Comparison of ENCODE assay signal across 10 mouse cellular contexts in genomic region chr1:168265594-168266390, GRCm38 (mm10).
DNase-seq lines count a peak whose midpoint lies in the region; ATAC-seq lines count a peak whose summit lies in the region.
"Had no signal": no experiment of that assay in that cellular context is flagged by ENCODE, and none has a peak within 500 bp of the region (broad histone marks: within the 10 kb centered on the region; RNA-seq: fewer than 3 reads in every experiment).

No protein-coding gene starts in this region.

- ATAC-seq in kidney, embryonic 16.5 days (ENCODE audit: low FRiP score, low TSS enrichment), result peak; percentile 36; the same call in 1 of the 2 replicates
- ATAC-seq in intestine, embryonic 16.5 days, result 0 out of 2 replicates have a peak, but pooled peaks have one; percentile 44

- DNase-seq in kidney, postnatal 36 days, result no peak
- peak; percentile 83 for DNase-seq in MN1 (ENCODE audit: low spot score)
- DNase-seq in adrenal gland, adult 8-10 months, result peak; percentile 59
- DNase-seq in embryo, embryonic 11 days, result no peak
- no peak for DNase-seq in cerebellum, adult 11-12 months
- DNase-seq: heart, adult 18-20 months; liver, embryonic 13.5 days had no signal

- peaks cover 33% of the 10 kb centered on the region for H3K4me1 ChIP-seq in kidney, embryonic 16.5 days (ENCODE audit: insufficient read depth, low read length)
- H3K4me1 ChIP-seq in intestine, embryonic 16.5 days (ENCODE audit: control insufficient read depth, insufficient read depth, low read length), result no peaks in the 10 kb centered on the region

- no peaks in the 10 kb centered on the region for H3K9me3 ChIP-seq in kidney, embryonic 16.5 days (ENCODE audit: low read length)
- H3K9me3 ChIP-seq in intestine, embryonic 16.5 days (ENCODE audit: control insufficient read depth, low read length), result no peaks in the 10 kb centered on the region
- H3K9me3 ChIP-seq: liver, embryonic 13.5 days had no signal

- H3K9ac ChIP-seq in kidney, embryonic 16.5 days (replicated peaks; ENCODE audit: low read length), result no peak overlapping the region
- H3K9ac ChIP-seq in intestine, embryonic 16.5 days (ENCODE audit: low read depth, low read length), result no peak overlapping the region
- H3K9ac ChIP-seq: liver, embryonic 13.5 days had no signal

- no peak overlapping the region for H3K27ac ChIP-seq in kidney, embryonic 16.5 days (ENCODE audit: low read length)
- H3K27ac ChIP-seq in intestine, embryonic 16.5 days (ENCODE audit: low read length), result no peak overlapping the region
- H3K27ac ChIP-seq: liver, embryonic 13.5 days had no signal

- no peak overlapping the region for H3K4me2 ChIP-seq in kidney, embryonic 16.5 days (replicated peaks; ENCODE audit: low read depth, low read length)
- H3K4me2 ChIP-seq in intestine, embryonic 16.5 days (ENCODE audit: low read depth, low read length), result no peak overlapping the region
- H3K4me2 ChIP-seq: liver, embryonic 13.5 days had no signal

- no peaks in the 10 kb centered on the region for H3K27me3 ChIP-seq in kidney, embryonic 16.5 days (ENCODE audit: insufficient read depth, low read length)
- no peaks in the 10 kb centered on the region for H3K27me3 ChIP-seq in intestine, embryonic 16.5 days (replicated peaks; ENCODE audit: control insufficient read depth, insufficient read depth, low read length)
- H3K27me3 ChIP-seq: CH12.LX; liver, embryonic 13.5 days had no signal

- H3K4me3 ChIP-seq in kidney, embryonic 16.5 days (ENCODE audit: low read length), result no peak overlapping the region
- no peak overlapping the region for H3K4me3 ChIP-seq in intestine, embryonic 16.5 days (ENCODE audit: low read length)
- H3K4me3 ChIP-seq: liver, embryonic 13.5 days had no signal

- H3K36me3 ChIP-seq in kidney, embryonic 16.5 days (ENCODE audit: insufficient read depth, low read length), result no peaks in the 10 kb centered on the region
- H3K36me3 ChIP-seq in intestine, embryonic 16.5 days (ENCODE audit: control insufficient read depth, insufficient read depth, low read length), result no peaks in the 10 kb centered on the region
- H3K36me3 ChIP-seq: liver, embryonic 13.5 days had no signal

- WGBS in kidney, embryonic 16.5 days, result 70% methylated on average over 12 of the region's 12 CpGs
- 68% methylated on average over 12 of the region's 12 CpGs for WGBS in intestine, embryonic 16.5 days

Comparison
In these comparisons a context has a peak if more than half of its experiments do, and no peak if none do; other contexts are left out.
1. DNase-seq: peak in MN1 (single experiment) and adrenal gland, adult 8-10 months (single experiment); none in kidney, postnatal 36 days (0 of 2), embryo, embryonic 11 days (single experiment) and cerebellum, adult 11-12 months (single experiment).